Mouse (Mus musculus) gastrocnemius, postnatal 10 days (tissue): ENCODE results near the gene P2rx7. TPM values are rescaled to one million over a fixed set of nuclear protein-coding genes. Genes with fewer than 3 reads are reported as not detected.
A peak's percentile ranks its signal among the peaks of the same experiment; 100 is the strongest.

Experiments
- DNase-seq: peaks from one replicate; pipeline ENCODE4 v3.0.0; 2021; ENCODE audit warnings: mixed read lengths
- microRNA-seq, 2 experiments: library from miRNA; unstranded; fragments of <30 nt; microRNA quantifications; one replicate each; pipeline ENCODE4 v1.2.0; 2021
- total RNA-seq, 2 experiments: library from RNA; stranded (reverse); gene quantifications; 2 replicates each; pipeline ENCODE4 v1.2.3; 2021

Gene P2rx7
- total RNA-seq, 2 experiments from 2014 or later: 4.4 to 5.9 TPM

- peak; percentile 59 for DNase-seq
These were observed 87.6 kb downstream of the P2rx7 start for GRCm38 (mm10) chr5:122731321-122731720.

GRCm38 (mm10) chr5:122731991-122732673 is 88.4 kb downstream of the P2rx7 start:
- DNase-seq: no peak

- no peak for DNase-seq
These were observed 90.2 kb downstream of the P2rx7 start for GRCm38 (mm10) chr5:122733881-122734280.

- no peak for DNase-seq
These were observed 92.1 kb downstream of the P2rx7 start for GRCm38 (mm10) chr5:122735853-122736252.

- no peak for DNase-seq
These were observed 93.0 kb downstream of the P2rx7 start for GRCm38 (mm10) chr5:122736761-122737160.

Small RNAs within 50 kb of the gene (microRNA-seq; reads per million reads assigned to microRNA genes)
- gene Mir8115: 1.3 reads per million in 2 experiments

Other genes starting within 250 kb of the P2rx7 start
- 10 to 100 TPM; 21.5 to 25.4 TPM for gene Anapc7, start 222.2 kb upstream of the P2rx7 start, total RNA-seq
- 100 to 1,000 TPM; 156 to 181 TPM for gene Atp2a2, start 141.7 kb upstream of the P2rx7 start, total RNA-seq
- 1 to 10 TPM; 7.0 to 7.9 TPM for gene Ift81, start 29.4 kb upstream of the P2rx7 start, total RNA-seq
- 1 to 10 TPM; 6.2 to 9.6 TPM for gene P2rx4, start 63.6 kb downstream of the P2rx7 start, total RNA-seq
- gene Camkk2, start 135.5 kb downstream of the P2rx7 start, total RNA-seq: 10 to 100 TPM in 1 of 2 experiments, 1 to 10 TPM in 1; 9.7 to 15.6 TPM
- 100 to 1,000 TPM; 160 to 179 TPM for gene Anapc5, start 177.4 kb downstream of the P2rx7 start, total RNA-seq
- 10 to 100 TPM; 12.7 to 15.9 TPM for gene Rnf34, start 206.1 kb downstream of the P2rx7 start, total RNA-seq